Mouse (Mus musculus): ENCODE data around the gene Ctbs.
"Not testable (repeated sequence)": the region's sequence is repeated elsewhere in the genome, so short reads cannot be mapped to it uniquely, and the experiment has no call there.

Gene Ctbs

DNA sequence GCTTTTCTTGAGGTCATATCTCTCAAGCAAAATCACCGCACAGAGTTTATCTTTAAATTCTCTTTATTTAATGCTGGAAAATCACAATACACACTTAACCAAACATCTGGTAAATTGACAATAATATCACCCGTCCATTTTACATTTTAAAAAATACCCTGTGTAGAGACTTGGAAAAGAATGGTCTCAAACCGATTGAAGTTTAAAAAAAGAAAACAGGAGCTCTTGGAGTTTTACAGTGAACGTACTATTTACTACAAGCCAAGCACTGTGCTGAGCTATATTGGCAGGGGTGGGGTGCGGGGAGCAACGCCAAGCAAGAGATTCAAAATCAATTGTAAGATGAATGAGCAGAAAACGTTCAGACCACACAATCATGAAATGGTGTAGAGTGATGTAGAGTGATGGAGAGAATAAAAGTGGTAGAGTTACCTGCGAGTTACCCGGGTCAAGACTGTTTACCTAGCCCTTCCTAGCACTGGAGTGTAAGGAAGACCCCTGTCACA lies at the start of gene Ctbs:
Gene Ctbs, plus strand, starts transcription at position 51 of the 506 bp plus-strand sequence.
- in situ Hi-C loops (cut with MboI) = no loop called here

DNA sequence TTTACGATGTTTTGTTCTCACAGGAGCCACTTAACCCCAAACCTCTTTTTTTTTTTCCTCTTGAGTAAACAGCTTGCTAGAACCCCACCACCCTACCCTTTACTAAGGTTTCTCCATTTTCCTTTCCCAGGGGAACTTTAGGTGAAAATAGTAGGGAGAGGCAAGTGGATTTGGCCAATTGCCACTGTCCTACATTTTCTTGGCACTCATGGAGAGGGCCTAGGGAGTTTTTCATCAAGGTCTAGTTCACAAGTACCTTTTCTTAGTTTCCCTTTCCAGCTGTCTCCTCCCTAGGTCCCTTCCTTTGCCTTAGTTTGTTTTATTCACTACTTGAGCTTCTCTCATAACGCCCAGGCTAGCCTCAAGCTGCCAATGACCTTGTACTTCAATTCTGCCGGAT lies 45.8 kb upstream of the Ctbs start:
- in situ Hi-C loops (cut with MboI) = no loop called here

DNA sequence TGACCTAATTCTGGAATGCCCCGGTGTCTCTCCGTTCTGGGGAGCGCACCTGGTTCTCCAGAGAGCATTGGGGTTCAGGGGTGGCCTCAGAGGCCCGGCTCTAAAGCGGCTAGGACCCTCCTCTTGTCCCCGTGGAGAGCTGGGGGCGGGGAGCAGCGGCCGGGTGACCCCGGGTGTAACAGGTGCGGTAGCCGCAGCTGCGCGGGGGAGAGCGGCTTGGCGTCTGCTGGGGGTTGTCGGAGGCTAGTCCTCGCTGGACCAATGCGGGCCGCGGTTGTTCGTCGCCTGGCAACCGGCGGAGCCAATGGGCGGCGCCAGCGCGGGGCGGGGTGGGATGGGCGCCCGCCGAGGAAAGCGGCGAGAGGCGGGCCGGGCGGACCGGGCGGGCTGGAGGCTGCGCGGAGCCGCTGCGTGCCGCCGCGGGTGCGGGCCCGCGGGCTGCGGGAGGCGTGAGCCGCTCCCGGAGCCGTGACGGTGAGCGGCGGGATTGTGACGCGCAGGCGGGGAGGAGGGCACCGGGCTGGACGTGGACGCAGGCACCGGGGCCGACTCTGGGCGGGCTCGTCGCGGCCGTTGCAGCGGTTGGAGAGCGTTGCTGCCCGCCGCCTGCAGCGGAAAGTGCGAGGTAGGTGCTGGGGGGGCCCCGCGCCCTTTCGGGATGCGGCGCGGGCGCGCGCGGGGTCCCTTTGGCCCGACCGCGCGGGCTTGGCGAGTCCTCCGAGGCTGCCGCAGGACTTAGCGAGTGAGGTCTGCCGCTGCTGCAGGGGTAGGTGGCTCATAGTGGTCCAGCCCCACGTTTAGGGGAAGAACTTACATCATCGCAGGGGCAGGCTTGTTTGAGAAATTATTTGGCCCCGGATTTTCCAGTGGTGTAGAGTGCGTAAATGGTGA lies 45.0 kb upstream of the Ctbs start, which contains the start of gene Ssx2ip:
Gene Ssx2ip, plus strand, starts transcription at position 332 of the 891 bp plus-strand sequence.
- in situ Hi-C loops (cut with MboI) = no loop called here

DNA sequence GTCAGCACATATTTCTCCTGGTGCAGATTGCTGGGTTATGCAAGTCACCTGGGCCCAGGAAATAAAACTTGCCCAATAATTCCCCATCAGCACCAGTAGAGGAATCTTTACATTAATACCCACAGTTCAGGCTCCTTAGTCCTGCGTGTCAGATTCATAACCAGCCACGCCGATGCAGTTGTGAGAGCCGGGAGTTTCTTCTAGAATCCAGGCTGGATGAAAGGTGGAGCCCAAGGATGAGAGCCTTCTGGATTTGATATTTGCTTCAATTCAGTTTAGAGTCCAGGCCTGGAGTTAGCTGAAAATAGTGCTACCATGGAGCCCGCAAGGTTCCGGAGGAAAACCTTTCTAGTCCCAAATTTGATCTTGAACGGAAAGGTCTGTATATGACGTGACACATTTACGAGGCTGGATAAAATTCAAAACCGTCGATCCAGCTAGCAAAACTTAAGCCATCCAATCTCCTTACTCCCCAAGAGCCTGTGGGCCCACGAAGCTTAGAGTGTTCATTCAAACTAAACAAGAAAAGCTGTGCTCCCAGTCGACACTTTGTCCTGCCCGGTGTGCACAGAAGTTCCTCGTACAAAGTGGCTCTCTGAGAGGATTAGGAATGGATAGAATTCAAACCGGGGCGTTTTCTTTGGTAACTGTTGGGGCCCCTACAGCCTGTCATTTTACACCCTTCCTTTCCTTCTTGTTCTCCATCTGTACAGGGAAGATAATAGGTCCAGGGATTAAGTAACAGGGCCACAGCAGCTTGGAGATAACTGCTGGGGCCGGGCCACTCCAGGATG lies 44.2 kb upstream of the Ctbs start:
- in situ Hi-C loops (cut with MboI) = no loop called here

DNA sequence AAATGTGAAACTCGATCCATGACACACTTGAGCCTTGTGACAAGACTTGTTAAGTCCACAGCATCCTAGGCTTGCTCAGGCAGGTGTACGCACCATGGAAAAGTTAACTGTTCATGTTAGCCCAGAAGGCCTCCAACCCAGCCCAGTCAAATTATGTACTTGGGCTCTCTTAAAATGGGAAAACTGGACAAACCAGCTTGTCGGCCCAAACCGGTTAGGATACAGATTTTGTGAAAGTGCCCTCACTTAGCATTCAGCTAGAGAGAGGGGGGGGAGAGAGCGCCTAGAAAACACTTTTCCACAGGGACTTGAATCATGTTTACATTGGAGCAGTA lies 43.6 kb upstream of the Ctbs start:
- in situ Hi-C loops (cut with MboI) = no loop called here

DNA sequence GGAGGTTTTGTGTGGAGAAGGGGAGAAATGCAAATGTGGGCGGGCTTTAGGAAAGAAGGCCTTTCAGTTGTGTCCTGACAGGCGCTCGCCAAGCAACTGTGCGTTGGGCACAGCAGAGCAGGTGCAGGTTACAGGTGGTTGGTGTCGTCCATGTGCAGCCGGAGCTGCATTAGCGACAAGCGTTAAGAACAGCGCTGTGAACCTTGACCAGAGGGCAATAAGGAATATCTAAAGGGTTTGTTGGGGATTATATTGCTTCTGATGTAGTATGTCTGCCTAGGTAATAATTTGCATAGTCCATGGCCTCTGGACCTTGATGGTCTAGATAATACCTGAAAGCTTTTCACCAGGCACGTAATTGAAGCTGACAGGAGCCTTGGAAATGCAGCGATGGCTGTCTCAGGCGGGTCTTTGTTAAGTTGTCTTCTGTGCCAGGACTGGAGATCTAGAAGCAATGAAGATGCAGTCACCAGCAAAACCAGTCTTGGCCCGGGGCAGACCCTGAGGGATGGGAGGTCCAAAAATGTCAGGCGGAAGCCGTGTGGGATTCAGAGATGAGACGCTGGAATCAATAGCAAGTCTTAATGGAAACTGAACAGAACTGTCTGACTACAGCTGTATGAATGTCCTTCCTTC lies 42.4 kb upstream of the Ctbs start:
- in situ Hi-C loops (cut with MboI) = no loop called here

DNA sequence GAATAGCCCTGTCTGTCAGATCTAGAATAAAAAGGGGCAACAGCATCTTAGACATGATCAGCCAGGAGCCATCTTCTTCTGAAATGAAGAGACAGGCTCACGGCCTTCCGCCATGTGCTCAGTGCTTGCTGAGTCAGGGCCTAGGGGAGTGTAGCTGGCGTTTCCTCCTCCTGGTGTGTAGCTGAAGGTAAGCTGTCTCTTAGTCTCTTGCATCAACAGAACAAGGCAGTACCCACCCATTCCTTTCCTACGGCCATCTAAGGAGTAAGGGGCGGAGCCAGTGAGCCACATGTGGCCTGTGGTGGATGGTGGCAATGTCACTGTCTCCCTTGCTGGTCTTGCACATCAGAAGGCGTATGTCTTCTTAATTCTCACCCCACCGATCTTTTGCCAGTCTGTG lies 39.5 kb upstream of the Ctbs start:
- in situ Hi-C loops (cut with MboI) = no loop called here

DNA sequence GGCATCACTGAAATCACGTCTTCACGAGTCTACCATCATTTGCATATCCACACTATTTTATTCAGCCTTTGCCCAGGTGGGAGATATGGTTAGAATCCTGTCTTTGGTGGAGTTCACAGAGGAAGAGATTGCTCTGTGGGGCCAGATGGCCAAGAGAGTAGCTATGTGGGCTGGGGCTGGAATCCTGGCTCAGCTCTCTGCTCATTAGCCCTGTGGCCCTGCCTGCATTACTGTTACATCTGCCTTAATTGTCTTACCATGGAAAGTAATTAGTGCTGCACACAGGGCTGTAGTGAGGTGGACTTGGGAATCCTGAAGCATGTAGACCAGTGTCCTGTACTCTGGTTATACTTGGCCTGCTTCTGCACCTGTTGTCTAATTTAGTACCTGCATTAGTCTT lies 37.6 kb upstream of the Ctbs start:
- in situ Hi-C loops (cut with MboI) = no loop called here

DNA sequence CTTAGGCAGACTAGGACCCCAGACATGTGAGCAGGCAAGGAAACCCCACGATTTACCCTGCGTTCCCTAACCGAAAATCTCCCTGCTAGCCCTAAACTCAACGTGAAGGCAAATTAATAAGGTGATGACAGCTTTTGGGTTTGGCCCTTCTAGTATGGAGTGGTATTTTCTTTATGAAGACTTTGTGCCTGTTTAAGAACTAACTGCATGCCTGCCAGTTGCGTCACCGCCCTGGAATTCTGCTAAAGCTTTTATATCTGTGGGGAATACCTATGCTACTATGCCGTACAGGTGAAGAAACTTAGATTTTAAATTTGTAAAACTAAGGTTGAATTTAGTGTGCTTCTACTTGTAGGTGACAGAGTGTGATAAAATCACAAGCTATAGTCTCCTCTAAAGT lies 37.1 kb upstream of the Ctbs start:
- in situ Hi-C loops (cut with MboI) = no loop called here

DNA sequence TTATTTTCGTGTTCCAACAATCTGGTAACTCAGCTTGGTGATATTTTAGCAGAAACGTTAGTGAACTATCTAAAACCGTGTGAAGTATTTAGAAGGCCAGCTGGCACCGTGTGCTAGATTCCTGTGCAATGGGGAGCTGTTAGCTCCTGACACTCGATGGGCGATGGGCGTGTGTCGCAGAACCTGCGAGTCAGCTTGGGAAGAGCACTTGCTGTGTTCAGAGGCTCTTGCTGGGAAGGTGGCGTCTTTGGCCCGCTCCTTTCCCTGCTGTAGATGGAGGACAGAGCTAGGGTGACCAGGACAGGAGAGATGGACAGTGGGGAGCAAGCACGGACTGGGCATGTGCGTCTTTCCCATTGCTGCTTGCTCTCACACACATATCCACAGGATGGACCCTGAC lies 36.6 kb upstream of the Ctbs start:
- in situ Hi-C loops (cut with MboI) = no loop called here

DNA sequence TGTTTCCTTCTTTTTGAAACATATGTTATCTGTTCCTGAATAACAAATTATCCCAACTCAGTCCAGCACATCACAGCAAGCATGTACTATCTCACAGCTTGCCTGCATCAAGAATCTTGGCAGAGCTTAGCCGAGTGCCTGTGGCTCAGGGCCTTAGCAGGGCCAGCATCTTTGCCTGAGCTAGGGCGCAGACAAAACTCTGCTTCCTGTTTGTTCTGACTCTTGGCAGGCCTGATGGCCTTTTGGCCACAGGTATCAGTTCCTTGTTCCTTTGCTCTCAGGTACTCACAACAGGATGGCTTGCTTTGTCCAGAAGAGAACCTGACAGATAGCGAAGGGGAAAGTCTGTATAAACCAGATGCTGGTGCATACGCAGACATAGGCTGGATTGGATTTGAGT lies 35.6 kb upstream of the Ctbs start:
- in situ Hi-C loops (cut with MboI) = no loop called here

DNA sequence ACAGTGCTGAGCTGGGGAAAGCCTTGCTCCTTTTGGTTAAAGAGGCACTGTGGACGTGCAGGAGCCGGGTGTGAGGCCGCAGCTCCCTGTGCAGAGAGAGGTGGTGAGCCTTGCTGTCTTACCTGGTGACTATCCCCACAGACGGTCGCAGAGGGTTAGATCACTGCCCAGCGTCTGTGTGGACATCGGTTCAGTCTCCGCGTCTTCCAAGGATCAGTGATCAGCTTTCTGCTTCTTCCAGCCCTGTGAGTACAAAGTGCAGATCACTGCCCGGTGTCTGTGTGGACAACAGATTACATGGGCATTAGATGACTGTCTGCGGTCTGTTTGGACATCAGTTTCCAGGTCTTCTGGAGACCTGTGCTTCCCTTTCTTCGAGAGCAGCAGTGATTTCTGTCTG lies 35.0 kb upstream of the Ctbs start:
- in situ Hi-C loops (cut with MboI) = no loop called here

DNA sequence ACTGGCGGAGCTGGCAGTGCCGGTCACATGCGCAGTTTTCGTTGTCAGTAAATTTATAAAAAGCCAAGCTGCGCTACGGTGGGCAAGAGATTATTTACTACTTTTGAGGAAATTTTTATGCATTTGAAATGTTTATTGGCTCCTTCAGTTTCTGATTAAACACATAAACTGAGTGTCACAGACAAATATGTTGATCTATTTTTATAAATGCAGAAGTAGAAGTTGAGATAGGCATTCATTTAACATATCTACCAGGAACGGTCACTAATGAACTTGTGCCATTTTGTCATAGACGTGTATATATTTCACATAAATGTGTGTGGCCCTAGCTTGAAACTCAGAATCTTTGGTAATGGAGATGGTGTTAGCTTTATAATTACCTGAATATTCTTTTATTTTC lies 31.7 kb upstream of the Ctbs start:
- in situ Hi-C loops (cut with MboI) = no loop called here

DNA sequence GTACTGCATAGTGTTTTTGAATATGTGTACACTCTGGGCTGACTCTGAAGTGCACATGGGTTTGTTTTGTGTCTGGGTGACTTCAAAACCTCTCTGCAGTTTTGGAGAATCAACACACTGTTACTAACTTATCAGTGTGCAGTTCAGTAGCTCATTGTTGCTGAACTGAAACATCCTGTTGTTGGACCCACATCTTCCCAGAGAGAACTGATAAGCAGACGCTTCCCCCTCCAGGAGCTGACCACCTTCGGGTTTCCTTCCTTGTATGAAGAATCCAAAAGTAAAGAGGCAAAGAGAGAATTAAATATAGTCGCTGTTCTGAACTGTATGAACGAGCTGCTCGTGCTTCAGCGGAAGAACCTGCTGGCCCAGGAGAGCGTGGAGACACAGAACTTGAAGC lies 30.7 kb upstream of the Ctbs start:
- in situ Hi-C loops (cut with MboI) = no loop called here

DNA sequence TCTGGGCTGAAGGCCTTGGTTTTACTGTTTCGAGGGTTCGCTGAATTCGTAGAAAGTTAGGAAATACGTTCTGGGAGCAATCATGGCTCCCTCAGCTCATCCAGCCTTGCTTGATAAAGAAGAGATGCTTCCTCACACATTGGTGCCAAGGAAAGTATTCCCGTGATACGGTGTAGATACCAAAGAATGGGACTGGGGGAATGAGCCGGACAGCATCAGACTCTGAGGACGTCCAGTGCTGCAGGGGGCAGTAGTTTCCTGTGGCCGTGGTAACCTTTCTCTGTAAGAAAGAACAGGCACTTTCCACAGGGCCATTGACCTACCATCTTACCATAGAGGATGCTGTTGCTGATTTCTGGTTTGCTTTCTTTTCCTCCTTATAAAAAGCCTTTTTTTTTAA lies 30.1 kb upstream of the Ctbs start:
- in situ Hi-C loops (cut with MboI) = no loop called here

DNA sequence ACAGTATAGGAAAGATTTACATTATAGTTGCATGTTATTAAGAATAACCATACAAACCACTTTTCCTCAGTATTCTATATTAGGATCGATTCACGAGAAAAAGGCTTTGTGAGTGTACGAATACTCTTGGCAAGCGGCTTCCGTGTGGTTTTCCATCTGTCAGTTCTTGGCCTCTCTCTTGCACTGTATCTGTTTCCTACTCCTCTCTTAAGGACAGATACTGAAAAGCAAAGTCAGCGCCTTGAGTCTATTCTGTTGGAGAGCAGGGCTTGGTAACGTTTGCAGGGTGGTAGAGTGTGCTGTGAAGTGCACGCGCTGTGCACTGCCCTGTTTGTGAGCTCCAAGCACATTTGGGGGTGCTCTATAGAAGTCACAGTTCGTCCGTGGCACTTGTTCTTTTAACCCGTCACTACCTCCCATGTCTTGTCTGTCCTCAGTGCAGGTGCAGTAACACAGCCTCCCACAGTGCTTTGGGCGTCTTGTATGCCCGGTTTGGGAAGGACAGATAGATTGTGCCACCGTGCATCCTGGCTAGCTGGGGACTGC lies 29.5 kb upstream of the Ctbs start:
- in situ Hi-C loops (cut with MboI) = no loop called here

DNA sequence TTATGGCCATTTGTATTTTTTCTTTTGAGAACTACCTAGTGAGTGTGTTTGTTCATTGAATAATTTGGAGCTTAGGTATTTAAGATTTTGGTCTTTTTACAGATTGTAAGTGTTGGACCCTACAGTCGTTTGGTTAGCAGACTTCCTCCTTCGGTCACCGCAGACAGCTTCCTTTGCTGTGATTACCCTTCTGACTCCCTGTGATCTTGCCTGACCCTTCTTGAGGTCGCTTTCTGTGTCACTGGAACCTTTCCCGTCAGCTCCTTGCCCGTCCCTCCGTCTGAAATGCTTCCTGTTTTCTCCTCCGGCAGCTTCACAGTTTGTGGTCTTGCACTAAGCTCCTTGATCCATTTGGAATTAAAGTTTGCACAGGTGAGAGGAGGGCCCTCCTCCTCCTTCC lies 27.8 kb upstream of the Ctbs start:
- in situ Hi-C loops (cut with MboI) = no loop called here

DNA sequence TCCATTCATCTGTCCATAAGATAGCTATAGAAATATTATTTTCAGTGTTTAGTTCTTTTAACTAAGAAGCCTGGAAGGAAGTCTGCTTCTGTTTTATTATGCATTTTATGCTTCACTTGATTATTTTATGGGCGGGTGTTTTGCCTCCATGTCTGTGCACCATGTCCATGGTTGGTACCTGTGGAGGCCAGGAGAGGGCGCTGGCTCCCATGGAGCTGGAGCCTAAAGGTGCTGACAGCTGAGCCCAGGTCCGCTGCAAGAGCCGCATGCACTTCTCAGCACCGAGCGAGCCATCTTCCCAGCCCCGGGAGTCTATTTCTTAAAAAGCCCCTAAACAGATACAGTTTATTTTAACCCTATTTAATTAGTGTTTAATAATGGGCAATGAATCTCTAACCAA lies 25.9 kb upstream of the Ctbs start:
- in situ Hi-C loops (cut with MboI) = no loop called here

DNA sequence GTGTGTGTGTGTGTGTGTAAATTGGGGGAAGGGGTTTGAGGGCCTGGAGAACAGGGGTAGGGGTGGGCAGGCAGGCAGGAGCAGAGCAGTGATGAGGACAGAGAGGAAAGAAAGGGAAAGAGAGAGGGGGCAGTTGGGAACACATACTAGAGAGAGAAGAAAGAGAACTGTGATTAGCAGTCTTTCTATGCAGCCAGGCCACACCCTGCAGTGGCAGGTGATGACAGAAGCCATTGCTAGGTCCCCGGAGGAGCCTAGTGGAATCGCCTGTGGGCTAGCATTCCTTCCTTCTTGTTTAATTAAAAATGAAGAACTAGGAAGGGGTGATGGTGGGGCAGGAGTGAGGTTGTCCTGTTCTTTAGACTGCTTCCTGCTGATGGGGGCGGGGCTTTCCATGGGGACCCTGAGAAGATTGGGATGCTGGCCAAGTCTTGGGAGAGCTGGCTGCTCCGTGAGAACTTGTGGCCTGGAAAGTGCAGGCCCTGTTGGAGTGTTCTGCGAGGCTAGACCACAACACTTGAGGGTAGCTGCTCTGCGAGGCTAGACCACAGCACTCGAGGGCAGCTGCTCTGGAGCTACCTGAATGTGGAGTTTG lies 25.2 kb upstream of the Ctbs start:
- in situ Hi-C loops (cut with MboI) = no loop called here

DNA sequence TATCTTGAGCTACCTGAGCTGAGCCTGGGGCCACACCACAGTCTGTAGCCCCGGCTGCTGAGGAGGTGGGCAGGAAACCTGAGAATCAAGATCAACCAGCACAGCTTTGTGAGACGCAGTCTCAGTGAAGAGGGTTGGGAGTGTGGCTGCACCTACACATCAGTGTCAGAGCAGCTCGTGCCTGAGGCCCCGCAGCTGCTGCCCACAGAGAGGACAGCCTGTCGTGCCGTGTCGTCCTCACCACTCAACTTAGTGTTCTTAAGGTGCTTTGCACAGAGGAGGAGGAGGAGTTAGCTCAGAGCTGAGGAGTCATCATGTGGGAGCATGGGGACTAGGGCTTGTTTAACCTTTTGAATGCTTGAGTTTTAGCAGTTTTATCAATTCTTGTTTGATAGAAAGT lies 23.7 kb upstream of the Ctbs start:
- in situ Hi-C loops (cut with MboI) = no loop called here

DNA sequence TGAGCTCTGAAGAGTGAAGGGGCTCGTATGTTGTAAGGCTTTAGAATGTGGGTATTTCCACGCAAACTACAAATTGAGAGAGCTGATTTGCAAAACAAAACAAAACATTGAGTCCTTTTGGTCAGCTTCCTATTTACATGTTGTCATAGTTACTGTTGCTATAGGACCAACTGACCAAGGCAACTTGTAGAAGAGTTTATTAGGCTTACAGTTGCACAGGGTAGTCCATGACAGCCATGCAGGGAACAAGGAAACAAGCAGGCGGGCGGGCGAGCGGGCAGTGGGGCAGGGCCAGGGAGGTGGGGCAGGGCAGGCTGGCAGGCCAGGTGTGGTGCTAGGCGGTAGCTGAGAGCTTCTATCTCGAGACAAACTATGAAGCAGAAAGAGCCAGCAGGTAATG lies 23.1 kb upstream of the Ctbs start:
- in situ Hi-C loops (cut with MboI) = no loop called here

DNA sequence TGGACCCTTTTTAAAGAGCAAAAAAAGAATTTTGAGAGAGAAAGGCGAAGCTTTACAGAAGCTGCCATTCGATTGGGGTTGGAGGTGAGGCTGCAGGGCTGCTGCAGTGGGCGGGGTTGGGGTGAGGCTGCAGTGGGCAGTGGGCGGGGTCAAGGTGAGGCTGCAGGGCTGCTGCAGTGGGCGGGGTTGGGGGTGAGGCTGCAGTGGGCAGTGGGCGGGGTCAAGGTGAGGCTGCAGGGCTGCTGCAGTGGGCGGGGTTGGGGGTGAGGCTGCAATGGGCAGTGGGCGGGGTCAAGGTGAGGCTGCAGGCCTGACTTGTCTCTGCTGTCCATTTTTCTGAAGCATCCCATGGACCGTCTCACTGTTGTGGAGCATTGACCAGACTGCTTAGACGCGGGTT lies 16.5 kb upstream of the Ctbs start:
- in situ Hi-C loops (cut with MboI) = not testable (repeated sequence)
